Mouse (Mus musculus): Measurements from ENCODE around the gene Ddost. TPM values are rescaled to one million over a fixed set of nuclear protein-coding genes. Genes with fewer than 3 reads are reported as not detected.

Gene Ddost
- polyA plus RNA-seq, 1 experiment from 2014 or later, result 212 TPM

- Histone ChIP-seq H3K27ac (no peak overlapping the region), H3K4me1 (peaks cover 6% of the 10 kb centered on the region; the same call in 1 of the 2 replicates), H3K9me3 (replicated peaks) (no peaks in the 10 kb centered on the region), H3K9ac (no peak overlapping the region), H3K27me3 (replicated peaks) (0 out of 2 replicates have a peak, but pooled peaks cover 7% of the 10 kb centered on the region), H3K36me3 (no peaks in the 10 kb centered on the region), H3K4me3 (no peak overlapping the region), H3K4me2 (no peak overlapping the region)
- WGBS (ENCODE audit: insufficient replicate concordance), result 67% methylated on average over 13 of the region's 13 CpGs
- no peak for ATAC-seq
Measured at GRCm38 (mm10) chr4:138292028-138292427, 12.5 kb upstream of the Ddost start.

- Histone ChIP-seq H3K9me3 (replicated peaks) (no peaks in the 10 kb centered on the region), H3K9ac (no peak overlapping the region), H3K4me3 (no peak overlapping the region), H3K4me2 (no peak overlapping the region), H3K36me3 (no peaks in the 10 kb centered on the region), H3K27ac (no peak overlapping the region), H3K27me3 (replicated peaks) (0 out of 2 replicates have a peak, but pooled peaks cover 5% of the 10 kb centered on the region), H3K4me1 (peaks cover 6% of the 10 kb centered on the region; the same call in 1 of the 2 replicates)
- 60% methylated on average over 18 of the region's 18 CpGs for WGBS (ENCODE audit: insufficient replicate concordance)
- ATAC-seq, result no peak
Measured at GRCm38 (mm10) chr4:138293261-138293948, 11.1 kb upstream of the Ddost start.

- H3K4me2 ChIP-seq, result no peak overlapping the region
- no peak overlapping the region for H3K9ac ChIP-seq
- H3K27me3 ChIP-seq (replicated peaks), result 0 out of 2 replicates have a peak, but pooled peaks cover 8% of the 10 kb centered on the region
- no peaks in the 10 kb centered on the region for H3K36me3 ChIP-seq
- H3K4me3 ChIP-seq, result no peak overlapping the region
- no peaks in the 10 kb centered on the region for H3K9me3 ChIP-seq (replicated peaks)
- no peak for ATAC-seq
- no peak overlapping the region for H3K27ac ChIP-seq
- H3K4me1 ChIP-seq, result peaks cover 6% of the 10 kb centered on the region; the same call in 1 of the 2 replicates
- 62% methylated on average over 12 of the region's 14 CpGs for WGBS (ENCODE audit: insufficient replicate concordance)
Measured at GRCm38 (mm10) chr4:138293949-138294550, 10.5 kb upstream of the Ddost start.

- peaks cover 26% of the 10 kb centered on the region for H3K4me1 ChIP-seq
- WGBS (ENCODE audit: insufficient replicate concordance), result 74% methylated on average over 10 of the region's 10 CpGs
- 0 out of 2 replicates have a peak, but pooled peaks cover 10% of the 10 kb centered on the region for H3K27me3 ChIP-seq (replicated peaks)
- H3K4me2 ChIP-seq, result no peak overlapping the region
- no peak overlapping the region for H3K9ac ChIP-seq
- H3K27ac ChIP-seq, result no peak overlapping the region
- no peaks in the 10 kb centered on the region for H3K9me3 ChIP-seq (replicated peaks)
- no peak for ATAC-seq
- no peaks in the 10 kb centered on the region; the same call in 1 of the 2 replicates for H3K36me3 ChIP-seq
- H3K4me3 ChIP-seq, result no peak overlapping the region
Measured at GRCm38 (mm10) chr4:138301271-138301780, 3.2 kb upstream of the Ddost start.

- H3K36me3 ChIP-seq, result peaks cover 17% of the 10 kb centered on the region
- peak overlapping the region; percentile 87 for H3K4me2 ChIP-seq
- H3K4me3 ChIP-seq, result no peak overlapping the region
- H3K27me3 ChIP-seq (replicated peaks), result 0 out of 2 replicates have a peak, but pooled peaks cover 7% of the 10 kb centered on the region
- no peak overlapping the region for H3K9ac ChIP-seq
- H3K9me3 ChIP-seq (replicated peaks), result no peaks in the 10 kb centered on the region
- no peak for ATAC-seq
- peaks cover 36% of the 10 kb centered on the region for H3K4me1 ChIP-seq
- WGBS (ENCODE audit: insufficient replicate concordance), result 81% methylated on average over 3 of the region's 3 CpGs
- no peak overlapping the region for H3K27ac ChIP-seq
Measured at GRCm38 (mm10) chr4:138303011-138303410, 1.5 kb upstream of the Ddost start.

- WGBS (ENCODE audit: insufficient replicate concordance), result 7% methylated on average over 18 of the region's 18 CpGs
- peaks cover 24% of the 10 kb centered on the region for H3K36me3 ChIP-seq
- H3K9me3 ChIP-seq (replicated peaks), result no peaks in the 10 kb centered on the region
- peak overlapping the region; percentile 84 for H3K9ac ChIP-seq
- no peak for ATAC-seq
- H3K27me3 ChIP-seq (replicated peaks), result 0 out of 2 replicates have a peak, but pooled peaks cover 5% of the 10 kb centered on the region
- peak overlapping the region; percentile 99 for H3K4me3 ChIP-seq
- H3K4me1 ChIP-seq, result peaks cover 36% of the 10 kb centered on the region
- peak overlapping the region; percentile 85 for H3K27ac ChIP-seq
- peak overlapping the region; percentile 87 for H3K4me2 ChIP-seq
Measured at GRCm38 (mm10) chr4:138303742-138304141, 788 bp upstream of the Ddost start.

- Histone ChIP-seq H3K9me3 (replicated peaks) (no peaks in the 10 kb centered on the region), H3K4me2 (no peak overlapping the region), H3K36me3 (peaks cover 57% of the 10 kb centered on the region), H3K27me3 (replicated peaks) (no peaks in the 10 kb centered on the region), H3K4me1 (peaks cover 36% of the 10 kb centered on the region), H3K9ac (no peak overlapping the region), H3K27ac (no peak overlapping the region), H3K4me3 (no peak overlapping the region)
- WGBS (ENCODE audit: insufficient replicate concordance), result 81% methylated on average over 3 of the region's 3 CpGs
- no peak for ATAC-seq
Measured at GRCm38 (mm10) chr4:138307025-138307424, 2.5 kb downstream of the Ddost start.

GRCm38 (mm10) chr4:138307739-138308138 lies 3.2 kb downstream of the Ddost start:
- Histone ChIP-seq H3K4me3 (no peak overlapping the region), H3K9me3 (replicated peaks) (no peaks in the 10 kb centered on the region), H3K27me3 (replicated peaks) (no peaks in the 10 kb centered on the region), H3K4me2 (no peak overlapping the region), H3K36me3 (peaks cover 64% of the 10 kb centered on the region), H3K9ac (no peak overlapping the region), H3K4me1 (peaks cover 36% of the 10 kb centered on the region), H3K27ac (no peak overlapping the region)
- no peak for ATAC-seq
- 85% methylated on average over 12 of the region's 12 CpGs for WGBS (ENCODE audit: insufficient replicate concordance)

GRCm38 (mm10) chr4:138310311-138310910 lies 5.9 kb downstream of the Ddost start:
- ATAC-seq, result no peak

GRCm38 (mm10) chr4:138311595-138311994 lies 7.1 kb downstream of the Ddost start:
- Histone ChIP-seq H3K4me2 (no peak overlapping the region), H3K4me1 (peaks cover 10% of the 10 kb centered on the region; the same call in 1 of the 2 replicates), H3K4me3 (no peak overlapping the region), H3K27me3 (replicated peaks) (no peaks in the 10 kb centered on the region), H3K9me3 (replicated peaks) (no peaks in the 10 kb centered on the region), H3K27ac (no peak overlapping the region), H3K9ac (no peak overlapping the region), H3K36me3 (peaks cover 99% of the 10 kb centered on the region)
- ATAC-seq, result peak; percentile 42; the same call in 1 of the 2 replicates
- WGBS (ENCODE audit: insufficient replicate concordance), result 66% methylated on average over 8 of the region's 8 CpGs

More at GRCm38 (mm10) chr4:138310311-138310910, 5.9 kb downstream of the Ddost start:
- WGBS (ENCODE audit: insufficient replicate concordance), result 93% methylated on average over 19 of the region's 19 CpGs
- H3K9ac ChIP-seq, result no peak overlapping the region
- no peaks in the 10 kb centered on the region for H3K27me3 ChIP-seq (replicated peaks)
- H3K27ac ChIP-seq, result no peak overlapping the region
- peaks cover 90% of the 10 kb centered on the region for H3K36me3 ChIP-seq
- H3K4me1 ChIP-seq, result peaks cover 22% of the 10 kb centered on the region
- no peaks in the 10 kb centered on the region for H3K9me3 ChIP-seq (replicated peaks)
- no peak overlapping the region for H3K4me3 ChIP-seq
- H3K4me2 ChIP-seq, result no peak overlapping the region

GRCm38 (mm10) chr4:138312105-138312504 lies 7.6 kb downstream of the Ddost start:
- Histone ChIP-seq H3K4me3 (no peak overlapping the region), H3K4me1 (peaks cover 5% of the 10 kb centered on the region; the same call in 1 of the 2 replicates), H3K9me3 (replicated peaks) (no peaks in the 10 kb centered on the region), H3K4me2 (no peak overlapping the region), H3K27ac (no peak overlapping the region), H3K27me3 (replicated peaks) (no peaks in the 10 kb centered on the region), H3K9ac (no peak overlapping the region), H3K36me3 (peaks cover 99% of the 10 kb centered on the region)
- WGBS (ENCODE audit: insufficient replicate concordance), result 89% methylated on average over 3 of the region's 3 CpGs
- no peak for ATAC-seq

- 81% methylated on average over 11 of the region's 11 CpGs for WGBS (ENCODE audit: insufficient replicate concordance)
- H3K36me3 ChIP-seq, result peaks cover 91% of the 10 kb centered on the region
- 0 out of 2 replicates have a peak, but pooled peaks cover 3% of the 10 kb centered on the region for H3K4me1 ChIP-seq
Measured at GRCm38 (mm10) chr4:138313021-138313420, 8.5 kb downstream of the Ddost start.

More at GRCm38 (mm10) chr4:138313021-138313420, 8.5 kb downstream of the Ddost start:
- Histone ChIP-seq H3K27me3 (replicated peaks) (no peaks in the 10 kb centered on the region), H3K9me3 (replicated peaks) (no peaks in the 10 kb centered on the region), H3K4me3 (no peak overlapping the region), H3K4me2 (no peak overlapping the region), H3K9ac (no peak overlapping the region), H3K27ac (no peak overlapping the region)
- ATAC-seq, result no peak
